Mouse (Mus musculus) gastrocnemius, postnatal 14 days (tissue): ENCODE measurements around the gene Serpinb1c. TPM values are rescaled to one million over a fixed set of nuclear protein-coding genes. Genes with fewer than 3 reads are reported as not detected.
"Not testable (repeated sequence)": the region's sequence is repeated elsewhere in the genome, so short reads cannot be mapped to it uniquely, and the experiment has no call there.

Experiments used
- DNase-seq: peaks from one replicate; pipeline ENCODE4 v3.0.0; 2021; ENCODE audit warnings: mixed read lengths
- intact Hi-C: fragments of 180-260 bp; cut with DNase I; formaldehyde crosslinking; loops from one replicate; pipeline ENCODE4 v1.15.1; 2025; ENCODE audit warnings: low total_unique reads
- total RNA-seq, 2 experiments: library from RNA; stranded (reverse); gene quantifications; 2 replicates each; pipeline ENCODE4 v1.2.3; 2021

Serpinb1c gene
- total RNA-seq, 2 experiments from 2014 or later = 0.57 to 0.58 TPM

- intact Hi-C loops, DNase-seq: not testable (repeated sequence)
Observed at GRCm38 (mm10) chr13:32868233-32868632, 29.8 kb downstream of the Serpinb1c start.

GRCm38 (mm10) chr13:32867030-32867429 lies 31.0 kb downstream of the Serpinb1c start:
- intact Hi-C loops = no loop called here
- no peak for DNase-seq

DNA sequence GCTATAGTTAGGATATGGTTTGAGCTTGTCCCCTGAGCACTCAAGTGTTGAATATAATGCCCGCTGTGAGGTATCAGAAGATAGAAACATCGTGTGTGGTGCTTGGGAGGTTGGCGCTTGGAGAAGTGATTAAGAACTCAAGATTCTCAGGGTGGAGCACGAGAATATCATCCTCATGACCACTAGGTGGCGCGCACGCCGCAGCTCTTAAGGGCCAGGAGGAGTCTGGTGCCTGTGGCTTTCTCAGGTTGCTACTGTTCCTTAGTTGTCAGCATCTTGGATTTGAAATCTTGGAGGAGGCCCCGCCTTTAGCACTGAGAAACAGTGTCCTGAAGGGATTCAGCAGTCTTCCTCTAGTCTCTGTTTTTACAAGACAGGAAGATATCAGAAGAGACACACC lies 31.5 kb downstream of the Serpinb1c start:
- intact Hi-C loops = no loop called here

GRCm38 (mm10) chr13:32865591-32865990 lies 32.4 kb downstream of the Serpinb1c start:
- DNase-seq = no peak
- intact Hi-C loops = no loop called here

More for the DNA sequence above, 31.5 kb downstream of the Serpinb1c start:
- peak; percentile 71 for DNase-seq

GRCm38 (mm10) chr13:32864529-32864928 lies 33.5 kb downstream of the Serpinb1c start:
- DNase-seq, intact Hi-C loops: not testable (repeated sequence)

- DNase-seq = no peak
- intact Hi-C loops = no loop called here
Observed at GRCm38 (mm10) chr13:32863456-32863855, 34.6 kb downstream of the Serpinb1c start.

DNA sequence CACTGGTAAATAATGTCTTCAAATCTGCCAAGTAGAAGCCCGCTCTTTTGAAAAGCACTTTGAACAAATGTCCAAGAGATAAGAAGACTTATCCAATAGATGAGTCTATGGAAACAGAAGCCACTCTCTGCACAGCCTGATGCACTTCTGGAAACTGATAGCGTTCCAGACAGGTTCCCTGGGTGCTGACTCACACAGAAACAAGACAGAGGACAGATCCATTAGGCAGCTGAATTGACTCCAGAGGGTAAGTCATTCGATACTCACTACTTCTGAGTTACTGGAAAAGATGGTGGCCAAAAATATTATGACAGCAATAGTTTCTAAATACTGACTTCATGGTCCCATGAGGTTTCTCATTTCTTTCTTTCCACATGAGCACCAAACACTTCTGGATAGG lies 37.2 kb downstream of the Serpinb1c start:
- intact Hi-C loops = no loop called here
- DNase-seq = no peak

DNA sequence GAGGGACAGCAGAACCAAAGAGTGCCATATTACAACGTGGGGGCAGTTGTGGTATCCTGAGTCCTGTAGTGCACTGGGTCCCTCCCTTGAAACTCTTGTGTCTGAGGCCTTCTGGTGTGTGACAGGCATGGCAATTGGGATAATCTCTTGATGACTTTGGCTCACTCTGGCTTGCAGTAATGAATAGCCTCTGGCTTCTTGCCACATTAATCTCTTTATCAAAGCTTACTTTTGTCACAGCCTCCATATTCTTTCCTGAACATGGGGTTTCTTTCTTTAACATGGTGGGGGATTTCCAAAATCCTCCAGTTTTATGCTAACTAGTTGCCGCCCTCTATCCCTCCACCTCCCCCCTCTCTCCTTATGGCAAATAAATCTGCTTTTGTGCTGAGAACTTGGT lies 44.9 kb downstream of the Serpinb1c start:
- no peak for DNase-seq
- intact Hi-C loops = no loop called here

- DNase-seq = no peak
- intact Hi-C loops = no loop called here
Observed at GRCm38 (mm10) chr13:32852539-32852938, 45.5 kb downstream of the Serpinb1c start.

- intact Hi-C loops = no loop called here
- DNase-seq = peak; percentile 26
Observed at GRCm38 (mm10) chr13:32851967-32852366, 46.0 kb downstream of the Serpinb1c start.

- peak; percentile 65 for DNase-seq
- intact Hi-C loops = no loop called here
Observed at GRCm38 (mm10) chr13:32850668-32851404, 47.2 kb downstream of the Serpinb1c start, which contains the start of gene Serpinb1a. Gene Serpinb1a, minus strand, starts transcription at chr13:32851185.

- intact Hi-C loops = no loop called here
- DNase-seq = no peak
Observed at GRCm38 (mm10) chr13:32850156-32850555, 47.9 kb downstream of the Serpinb1c start.

- intact Hi-C loops = no loop called here
- no peak for DNase-seq
Observed at GRCm38 (mm10) chr13:32849531-32850123, 48.4 kb downstream of the Serpinb1c start.

DNA sequence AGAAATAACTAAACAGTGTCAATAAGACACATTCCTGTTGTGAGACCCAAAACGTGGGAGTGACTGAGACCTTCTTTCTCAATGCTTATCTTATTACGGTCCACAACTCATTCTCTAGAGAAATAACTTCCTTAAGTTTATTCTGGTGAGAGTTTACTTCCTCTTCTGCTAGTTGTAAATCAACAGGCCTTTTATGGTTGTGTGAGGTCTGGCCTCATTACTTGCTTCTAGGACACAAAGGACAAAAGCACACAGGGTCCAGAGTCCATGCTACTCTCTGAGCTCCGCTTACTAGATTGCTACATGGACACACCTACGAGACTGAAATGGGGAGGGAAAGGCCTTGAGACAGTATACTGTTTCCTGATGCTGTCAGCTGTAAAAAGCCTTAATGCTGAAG lies 48.9 kb downstream of the Serpinb1c start:
- intact Hi-C loops = no loop called here

GRCm38 (mm10) chr13:32846221-32846620 lies 51.8 kb downstream of the Serpinb1c start:
- DNase-seq = no peak
- intact Hi-C loops = no loop called here

More for the DNA sequence above, 48.9 kb downstream of the Serpinb1c start:
- no peak for DNase-seq

- intact Hi-C loops = no loop called here
- DNase-seq = no peak
Observed at GRCm38 (mm10) chr13:32841349-32841748, 56.7 kb downstream of the Serpinb1c start.

- intact Hi-C loops = no loop called here
- no peak for DNase-seq
Observed at GRCm38 (mm10) chr13:32839314-32839713, 58.7 kb downstream of the Serpinb1c start.

DNA sequence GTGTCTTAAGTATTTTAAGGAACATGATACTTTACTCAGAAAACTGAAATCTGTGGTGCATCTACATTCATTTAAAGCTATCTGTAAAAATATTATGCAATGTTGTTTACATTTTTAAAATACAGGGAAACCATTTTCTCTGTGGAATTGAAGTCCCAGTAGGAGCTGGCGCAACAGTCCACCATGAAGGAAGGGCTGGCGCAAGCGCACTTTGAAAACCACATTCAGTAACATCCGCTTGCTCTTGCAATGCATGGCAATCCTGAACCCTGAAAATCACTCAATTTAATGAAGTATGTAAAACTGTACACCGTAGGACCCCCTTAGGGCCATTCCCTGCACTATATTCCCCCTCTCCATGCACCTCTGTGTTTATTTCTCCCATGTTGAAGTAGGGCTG lies 63.5 kb downstream of the Serpinb1c start:
- DNase-seq = no peak
- intact Hi-C loops = no loop called here

DNA sequence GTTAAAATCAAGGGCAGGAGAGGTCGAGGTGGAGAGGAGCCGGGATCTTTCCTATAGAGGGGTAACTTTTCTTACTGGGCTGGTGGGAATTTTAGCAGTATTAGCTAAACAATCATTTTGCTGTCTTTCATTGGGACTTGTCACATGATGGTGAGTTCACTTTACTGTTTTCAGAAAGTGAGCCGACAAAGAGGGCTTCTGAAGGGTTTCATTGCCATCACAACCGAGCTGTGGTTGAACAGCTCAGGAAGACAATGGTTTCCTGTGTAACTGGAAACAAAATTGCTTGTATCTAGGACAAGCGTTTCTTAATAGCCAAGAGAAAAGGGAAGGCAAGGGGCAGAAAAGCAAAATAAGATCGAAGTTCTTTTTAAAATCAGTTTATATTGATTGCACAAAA lies 64.8 kb downstream of the Serpinb1c start:
- intact Hi-C loops = no loop called here
- no peak for DNase-seq

DNA sequence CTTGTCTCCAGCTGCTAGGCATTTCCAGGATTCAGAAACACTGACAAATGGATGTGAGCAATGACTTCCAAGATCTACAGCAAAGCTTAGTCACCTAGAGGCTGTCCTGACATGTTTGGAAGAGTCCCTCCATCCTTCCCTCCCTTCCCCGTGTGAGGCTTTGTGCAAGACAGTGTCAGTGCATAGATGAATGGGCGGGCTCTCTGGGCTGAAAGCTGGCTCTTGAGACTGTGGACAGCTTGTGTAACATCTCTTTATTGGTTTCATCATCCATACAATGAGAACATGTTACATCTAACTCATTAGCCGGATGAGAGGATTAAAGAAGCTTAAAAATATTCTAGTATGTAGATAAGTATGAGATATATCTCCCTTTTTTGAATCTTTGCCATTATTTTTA lies 65.2 kb downstream of the Serpinb1c start:
- intact Hi-C loops = no loop called here
- DNase-seq = no peak
